Mouse (Mus musculus): ENCODE data around the gene Sh2b1.

DNA sequence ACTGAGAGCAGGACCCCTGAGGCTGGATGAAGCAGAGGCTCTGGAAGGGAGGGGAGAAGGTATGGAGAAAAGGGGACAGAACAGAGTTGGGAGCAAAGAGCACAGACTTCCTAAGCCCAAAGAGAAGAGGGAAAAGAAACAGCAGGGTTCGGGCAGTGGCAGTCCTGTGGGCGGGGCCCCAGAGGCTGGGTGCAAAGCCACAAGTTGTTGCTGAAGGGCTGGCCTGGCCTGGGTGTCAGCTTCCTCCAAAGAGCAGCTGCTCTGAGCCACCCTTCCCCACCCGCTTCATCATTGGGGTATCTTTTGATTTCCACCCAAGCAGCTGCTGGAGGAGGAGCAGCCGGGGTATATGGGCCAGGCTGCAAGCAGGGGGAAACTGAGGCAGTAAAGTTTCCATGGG is 11.1 kb downstream of the Sh2b1 start:
- no peak for TF ChIP-seq CTCF (IDR thresholded peaks at IDR 0.05; ENCODE audit: low read depth)
- TF ChIP-seq EP300 (IDR thresholded peaks at IDR 0.05; ENCODE audit: low read depth), result no peak
